Mouse (Mus musculus): Measurements from ENCODE around the gene Trp73. TPM values are rescaled to one million over a fixed set of nuclear protein-coding genes. Genes with fewer than 3 reads are reported as not detected.
A peak's percentile ranks its signal among the peaks of the same experiment; 100 is the strongest.

Gene Trp73
- total RNA-seq, 2 experiments from 2014 or later: not detected

DNA sequence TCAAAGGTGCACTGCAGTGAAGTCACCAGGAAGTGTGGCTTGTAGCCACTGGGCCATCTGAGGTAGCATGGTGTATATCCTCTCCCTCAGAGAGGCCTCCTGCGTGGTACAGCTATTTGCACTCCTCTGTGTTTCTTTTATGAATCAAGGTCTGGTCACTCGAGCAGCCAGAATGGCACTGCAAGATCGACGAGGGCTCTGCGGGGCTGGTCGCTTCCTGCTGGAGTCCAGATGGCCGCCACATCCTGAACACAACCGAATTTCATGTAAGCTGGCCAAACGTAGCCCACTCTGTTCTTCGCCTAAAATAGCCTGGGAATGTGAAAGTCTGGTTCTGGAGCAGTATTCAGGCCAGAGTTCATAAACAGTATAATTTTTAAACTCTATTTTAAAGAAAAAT, 6.3 kb upstream of the Trp73 start:
- ATAC-seq (replicated peaks; ENCODE audit: low FRiP score, low TSS enrichment, poor library complexity, severe bottlenecking): no peak

DNA sequence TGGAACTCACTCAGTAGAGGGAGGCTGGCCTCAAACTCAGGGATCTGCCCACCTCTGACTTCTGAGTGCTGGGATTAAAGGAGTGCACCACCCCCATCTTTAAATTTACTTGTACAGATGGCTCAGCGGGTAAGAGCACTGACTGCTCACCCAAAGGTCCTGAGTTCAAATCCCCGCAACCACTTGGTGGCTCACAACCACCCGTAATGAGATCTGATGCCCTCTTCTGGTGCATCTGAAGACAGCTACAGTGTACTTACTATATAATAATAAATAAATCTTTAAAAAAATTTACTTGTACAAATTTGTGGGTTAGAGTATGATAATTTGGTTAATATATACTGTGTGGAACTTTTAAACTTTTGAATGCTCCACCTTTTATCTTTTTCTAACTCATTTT, 4.7 kb upstream of the Trp73 start:
- no peak for ATAC-seq (replicated peaks; ENCODE audit: low FRiP score, low TSS enrichment, poor library complexity, severe bottlenecking)

DNA sequence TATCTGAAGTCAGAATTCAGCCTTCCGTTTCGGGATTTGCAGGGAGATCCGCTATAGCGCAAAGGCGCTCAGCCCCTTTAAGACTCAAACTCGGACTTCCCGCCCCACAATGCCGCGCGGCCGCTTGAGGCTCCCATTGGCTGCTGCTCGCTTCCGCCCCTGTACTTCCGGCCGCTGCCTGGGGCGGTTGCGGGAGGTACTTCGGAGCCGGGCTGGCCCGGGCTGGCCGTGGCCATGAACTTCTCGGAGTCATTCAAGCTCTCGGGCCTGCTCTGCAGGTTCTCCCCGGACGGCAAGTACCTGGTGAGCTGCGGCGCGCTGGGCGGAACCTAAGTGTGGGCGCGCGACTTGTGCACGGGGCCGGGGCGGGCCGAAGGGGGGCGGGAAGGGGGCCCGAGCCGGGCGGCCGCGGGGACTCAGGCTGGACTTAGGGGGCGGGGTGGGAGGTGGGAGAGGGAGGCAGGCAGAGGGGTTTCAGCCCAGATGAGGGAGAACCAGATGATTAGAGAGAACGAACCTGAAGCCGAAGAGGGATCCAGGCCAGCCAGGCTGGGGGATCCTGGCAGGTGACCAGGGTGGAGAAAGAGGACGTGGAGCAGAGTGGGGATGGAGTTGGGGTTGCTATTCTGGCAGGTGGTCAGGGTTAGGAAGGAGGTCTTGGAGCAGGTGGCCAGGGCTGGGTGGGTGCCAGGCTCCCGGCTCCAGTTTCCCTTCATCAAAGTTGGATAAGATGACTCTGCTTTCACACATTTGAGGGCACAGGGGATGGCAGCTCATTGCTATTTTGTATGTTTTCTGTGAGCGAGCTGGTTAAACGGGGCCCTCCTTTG, 2.4 kb upstream of the Trp73 start, which contains the start of gene Wrap73:
Gene Wrap73 (plus strand): TSS at position 162 of the 830 bp plus-strand sequence.
- ATAC-seq (replicated peaks; ENCODE audit: low FRiP score, low TSS enrichment, poor library complexity, severe bottlenecking): peak; percentile 98

DNA sequence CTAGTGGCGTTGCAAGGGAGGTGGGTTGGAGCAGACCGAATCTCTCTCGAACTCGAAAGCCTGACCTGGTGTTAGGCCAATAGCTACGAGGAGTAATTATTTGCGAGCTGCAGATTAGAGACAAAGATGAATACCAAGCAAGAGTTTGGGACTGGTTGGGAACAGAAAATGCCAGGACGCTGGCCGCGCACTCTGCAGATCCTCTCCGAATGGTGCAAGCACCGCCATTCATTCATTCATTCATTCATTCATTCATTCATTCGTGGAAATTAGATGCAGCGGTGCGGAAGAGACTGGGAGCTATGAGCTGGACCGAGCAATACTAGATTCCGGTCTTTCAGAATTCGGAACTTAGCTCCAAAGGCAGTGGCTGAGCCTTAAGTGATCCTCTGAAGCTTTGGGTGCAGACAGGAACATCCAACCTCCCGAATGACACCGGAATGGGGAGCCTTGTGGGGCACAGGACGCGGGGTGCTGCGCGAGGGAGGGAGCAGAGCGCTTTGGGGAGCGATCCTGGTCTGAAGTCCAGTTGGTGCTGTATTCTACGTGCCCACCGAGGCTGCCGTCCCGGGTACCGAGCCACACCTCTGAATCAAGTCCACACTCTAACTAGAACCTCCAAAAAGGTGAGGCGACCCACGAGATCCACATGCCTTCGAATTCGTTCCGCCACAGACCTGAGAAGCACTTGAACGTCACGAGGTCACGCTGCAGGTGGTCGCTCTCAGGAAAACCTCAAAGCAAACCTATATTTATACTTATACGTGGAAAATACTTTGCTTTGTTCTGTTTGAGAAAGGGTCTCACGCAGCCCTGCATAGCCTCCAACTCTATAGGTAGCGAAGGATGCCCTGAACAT, 1.2 kb upstream of the Trp73 start:
- no peak for ATAC-seq (replicated peaks; ENCODE audit: low FRiP score, low TSS enrichment, poor library complexity, severe bottlenecking)

DNA sequence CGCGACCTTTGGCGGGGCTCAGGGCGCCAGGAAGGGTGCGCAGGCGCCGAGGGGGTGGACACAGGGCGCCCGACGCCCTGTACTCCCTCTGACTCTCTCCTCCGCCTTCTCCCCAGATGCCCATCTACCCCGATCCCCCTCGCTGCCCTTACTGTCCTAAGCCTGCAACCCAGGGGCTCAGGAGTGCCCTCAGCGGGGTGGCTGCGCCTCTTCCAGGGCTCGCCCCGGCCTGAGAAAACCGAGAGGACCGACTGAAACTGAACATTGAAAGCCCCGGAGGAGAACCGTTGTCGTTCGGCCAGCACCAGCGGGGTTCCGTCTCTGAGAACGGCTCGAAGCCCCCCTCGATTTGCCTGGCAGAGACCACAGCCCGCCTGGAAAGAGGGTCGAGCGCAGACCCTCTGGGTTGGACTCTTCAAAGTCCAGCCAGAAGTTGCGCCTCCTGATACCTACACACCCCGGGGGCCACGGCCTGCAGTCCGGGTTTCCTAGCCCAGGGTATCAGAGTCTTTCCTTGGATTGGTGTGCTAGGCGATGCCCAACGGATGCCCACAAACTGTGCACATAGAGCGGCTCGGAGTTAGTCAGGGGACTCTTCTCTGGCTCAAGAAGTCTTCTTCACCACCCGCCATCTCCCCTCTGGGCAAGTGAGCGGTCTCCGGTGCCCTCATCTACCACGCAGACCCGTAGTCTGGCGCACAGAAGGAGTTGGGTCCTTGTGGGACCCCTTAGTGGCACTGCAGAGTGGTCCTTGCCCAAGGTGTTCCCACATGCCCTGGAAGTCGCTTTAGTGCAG, 403 bp upstream of the Trp73 start:
- ATAC-seq (replicated peaks; ENCODE audit: low FRiP score, low TSS enrichment, poor library complexity, severe bottlenecking): no peak

DNA sequence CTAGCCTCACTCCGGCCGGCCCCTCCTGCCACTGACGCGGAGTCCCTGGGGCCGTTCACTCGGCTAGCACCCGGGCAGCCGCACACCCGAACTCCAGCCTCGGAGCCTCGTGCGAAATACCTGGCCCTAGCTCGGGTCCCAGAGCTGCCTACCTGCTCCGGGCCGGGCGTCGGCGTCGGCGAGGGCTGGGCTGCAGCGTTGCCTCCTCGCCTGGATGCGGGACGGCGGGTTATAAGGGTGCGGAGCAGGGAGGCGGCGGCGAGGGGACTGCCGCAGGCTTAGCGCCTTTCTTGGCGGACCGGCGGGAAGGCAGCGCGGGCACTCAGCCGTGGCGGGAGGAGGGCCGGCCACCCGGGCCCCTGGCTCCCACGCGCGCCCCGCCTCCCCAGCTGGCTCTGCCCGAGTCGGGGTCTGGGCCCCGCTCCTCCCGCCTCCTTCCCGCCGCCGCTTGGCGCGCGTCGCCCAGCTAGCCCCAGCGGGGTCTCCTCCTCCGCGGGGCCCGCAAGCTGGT, 282 bp downstream of the Trp73 start:
- no peak for ATAC-seq (replicated peaks; ENCODE audit: low FRiP score, low TSS enrichment, poor library complexity, severe bottlenecking)

DNA sequence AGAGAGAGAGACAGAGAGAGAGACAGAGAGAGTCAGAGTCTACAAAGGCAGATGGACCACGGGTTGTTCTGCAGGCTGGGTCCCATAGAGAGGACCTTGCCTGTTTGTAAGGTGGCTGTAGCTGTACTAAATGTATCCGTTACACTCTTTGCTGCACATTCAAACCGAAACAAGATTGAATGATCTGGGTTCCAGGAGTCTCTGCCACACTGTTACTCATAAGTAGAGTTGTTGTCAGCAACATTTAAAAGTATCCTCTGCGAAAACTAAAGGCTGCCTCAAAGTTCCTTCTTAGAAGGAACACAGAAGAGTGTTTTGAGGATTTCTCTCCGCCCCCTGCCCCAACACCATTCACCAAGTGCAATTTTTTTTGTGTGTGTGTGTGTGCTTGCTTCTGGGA, 2.9 kb downstream of the Trp73 start:
- ATAC-seq (replicated peaks; ENCODE audit: low FRiP score, low TSS enrichment, poor library complexity, severe bottlenecking): no peak

DNA sequence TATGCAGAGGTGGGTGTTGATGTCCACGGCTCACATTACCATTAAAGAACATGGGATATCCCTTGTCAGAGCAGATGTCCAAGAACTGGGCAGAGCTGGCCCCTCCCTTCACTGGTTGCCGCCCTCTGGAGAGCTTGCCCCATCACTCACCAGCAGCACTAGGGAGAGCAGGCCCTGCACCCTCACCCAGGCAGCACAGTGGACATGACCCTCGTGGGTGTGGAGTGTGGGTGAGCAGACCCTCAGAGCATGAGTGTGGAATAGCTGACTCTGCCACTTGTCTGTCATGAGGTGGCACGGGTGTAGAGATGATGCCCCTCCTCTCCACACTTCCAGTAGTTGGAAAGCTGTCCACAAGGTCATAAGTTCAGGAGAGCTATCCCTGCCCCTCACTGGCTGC, 5.2 kb downstream of the Trp73 start:
- ATAC-seq (replicated peaks; ENCODE audit: low FRiP score, low TSS enrichment, poor library complexity, severe bottlenecking): no peak

DNA sequence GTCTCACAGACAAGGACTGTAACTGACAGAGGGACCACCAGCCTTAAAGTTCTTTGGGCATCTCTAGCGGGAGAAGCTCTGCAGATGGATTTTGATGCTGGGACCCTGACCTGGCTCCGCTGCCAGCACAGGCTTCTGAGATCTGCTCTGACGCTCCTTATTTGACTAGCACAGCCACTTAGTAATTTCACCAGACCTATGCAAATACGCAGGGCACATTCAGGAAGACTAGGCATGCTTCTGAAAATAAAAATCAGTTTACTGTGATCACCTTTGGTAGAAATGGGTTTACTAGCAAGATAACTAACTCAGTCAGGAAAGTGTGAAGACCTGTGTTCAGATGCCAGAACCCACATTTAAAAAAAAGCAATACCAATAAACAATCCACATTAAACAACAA, 8.1 kb downstream of the Trp73 start:
- no peak for ATAC-seq (replicated peaks; ENCODE audit: low FRiP score, low TSS enrichment, poor library complexity, severe bottlenecking)

DNA sequence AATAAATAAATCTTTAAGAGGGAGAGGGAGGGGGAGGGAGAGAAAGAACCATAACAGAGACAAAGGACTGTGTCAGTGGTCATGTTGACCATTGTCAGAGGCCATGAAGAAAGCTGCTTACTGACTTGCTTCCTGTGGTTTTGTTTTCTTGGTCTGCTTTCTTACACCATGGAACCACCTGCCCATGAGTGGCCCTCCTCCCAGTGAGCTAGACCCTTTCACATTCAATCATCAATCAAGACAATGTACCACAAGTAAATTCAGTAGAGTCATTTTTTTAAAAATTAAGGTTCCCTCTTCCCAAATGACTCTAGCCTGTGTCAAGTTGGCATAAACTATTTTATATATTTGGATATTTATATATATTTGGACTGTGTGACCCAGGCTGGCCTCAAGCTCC, 10.1 kb downstream of the Trp73 start:
- no peak for ATAC-seq (replicated peaks; ENCODE audit: low FRiP score, low TSS enrichment, poor library complexity, severe bottlenecking)

DNA sequence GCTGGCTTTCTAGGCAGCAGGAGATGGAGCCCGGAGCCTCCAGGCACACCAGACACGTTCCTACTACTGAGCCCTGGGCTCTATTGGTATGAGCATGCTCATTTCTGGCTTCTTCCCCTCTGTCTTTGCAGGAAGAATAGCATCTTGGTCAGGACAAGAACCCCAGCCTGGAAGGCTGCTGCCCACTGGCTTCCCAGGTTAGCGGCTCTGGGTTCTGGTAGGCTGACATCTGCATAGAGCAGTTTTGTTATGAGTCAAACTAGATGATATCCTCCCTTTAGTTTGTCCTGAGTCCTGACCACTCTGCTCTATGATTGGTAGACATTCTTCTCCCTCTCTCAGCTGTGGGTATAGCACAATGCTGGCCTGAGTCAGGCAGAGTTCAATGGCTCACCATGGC, 12.7 kb downstream of the Trp73 start:
- no peak for ATAC-seq (replicated peaks; ENCODE audit: low FRiP score, low TSS enrichment, poor library complexity, severe bottlenecking)

DNA sequence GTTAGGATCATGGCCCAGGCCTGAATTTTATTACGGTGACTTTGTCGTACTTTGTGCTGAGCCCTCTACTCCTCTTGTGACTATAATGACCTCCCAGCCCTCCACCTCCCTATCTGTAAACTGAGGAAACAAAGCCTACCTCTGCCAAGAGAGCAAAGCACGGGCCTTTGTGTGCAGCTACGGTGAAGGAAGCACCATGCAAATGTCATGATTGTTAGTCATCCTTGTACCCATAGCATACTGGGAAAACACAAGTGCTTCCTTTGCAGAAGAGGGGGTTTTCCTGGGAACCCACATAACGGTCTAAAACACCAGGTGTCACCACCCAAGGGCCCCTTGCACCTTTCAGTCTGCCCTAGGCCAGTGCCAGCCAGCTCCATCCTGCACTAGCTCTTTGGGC, 14.8 kb downstream of the Trp73 start:
- no peak for ATAC-seq (replicated peaks; ENCODE audit: low FRiP score, low TSS enrichment, poor library complexity, severe bottlenecking)

DNA sequence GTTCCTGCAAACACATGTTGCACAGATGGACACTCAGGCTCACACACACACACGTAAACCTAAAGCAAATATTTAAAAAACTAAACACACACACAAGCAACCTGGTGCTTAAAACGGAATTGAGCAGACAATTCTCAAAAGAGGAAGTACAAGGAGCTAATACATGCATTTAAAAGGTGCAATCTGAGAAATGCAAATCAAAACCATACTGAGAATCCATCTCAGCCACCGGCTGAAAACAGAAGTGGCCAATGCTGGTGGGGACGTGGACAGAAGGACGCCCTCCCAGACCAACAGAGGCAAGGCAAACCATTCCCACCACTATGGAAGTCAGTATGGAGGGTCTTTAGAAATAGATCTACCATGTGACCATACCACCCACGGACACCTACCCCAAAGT, 16.5 kb downstream of the Trp73 start:
- no peak for ATAC-seq (replicated peaks; ENCODE audit: low FRiP score, low TSS enrichment, poor library complexity, severe bottlenecking)

DNA sequence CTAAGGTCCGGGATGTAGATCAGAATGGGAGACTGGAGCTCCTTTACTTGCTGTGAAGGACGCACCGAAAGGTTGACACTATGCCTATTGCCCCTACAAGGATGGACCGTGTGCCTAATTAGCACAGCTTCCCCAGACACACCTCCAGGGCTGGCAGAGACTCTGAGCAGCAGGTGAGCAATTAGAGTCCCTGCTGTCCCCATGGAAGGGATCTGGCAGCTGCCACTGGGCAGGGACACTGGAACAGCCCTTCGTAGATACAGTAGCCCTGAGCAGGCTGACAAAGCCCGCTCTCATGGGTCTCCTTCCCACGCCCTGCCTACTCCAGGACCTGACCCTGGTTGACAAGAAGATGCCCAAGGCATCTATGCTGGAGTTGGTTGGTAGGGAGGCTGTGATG, 17.6 kb downstream of the Trp73 start:
- peak; percentile 15; the same call in 1 of the 2 replicates for ATAC-seq (replicated peaks; ENCODE audit: low FRiP score, low TSS enrichment, poor library complexity, severe bottlenecking)

DNA sequence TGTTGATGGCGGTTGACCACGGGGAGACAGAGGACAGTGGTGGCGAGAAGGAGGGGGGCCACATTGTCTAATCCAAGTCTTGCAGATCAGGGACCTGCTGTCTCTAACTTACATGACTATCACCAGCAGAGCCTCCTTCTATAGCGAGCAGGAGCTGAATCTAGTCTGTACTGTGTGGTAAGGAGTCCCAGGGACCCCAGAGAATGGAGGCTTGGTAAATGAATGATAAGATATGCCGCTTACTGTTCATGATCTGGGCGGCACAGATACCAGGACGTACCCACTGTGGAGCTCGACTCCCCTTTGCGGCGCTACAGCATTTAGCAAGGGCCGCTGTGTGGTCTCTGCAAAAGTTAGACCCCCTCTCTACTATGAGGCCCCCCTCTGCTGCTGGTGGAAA, 18.2 kb downstream of the Trp73 start:
- peak; percentile 84 for ATAC-seq (replicated peaks; ENCODE audit: low FRiP score, low TSS enrichment, poor library complexity, severe bottlenecking)

DNA sequence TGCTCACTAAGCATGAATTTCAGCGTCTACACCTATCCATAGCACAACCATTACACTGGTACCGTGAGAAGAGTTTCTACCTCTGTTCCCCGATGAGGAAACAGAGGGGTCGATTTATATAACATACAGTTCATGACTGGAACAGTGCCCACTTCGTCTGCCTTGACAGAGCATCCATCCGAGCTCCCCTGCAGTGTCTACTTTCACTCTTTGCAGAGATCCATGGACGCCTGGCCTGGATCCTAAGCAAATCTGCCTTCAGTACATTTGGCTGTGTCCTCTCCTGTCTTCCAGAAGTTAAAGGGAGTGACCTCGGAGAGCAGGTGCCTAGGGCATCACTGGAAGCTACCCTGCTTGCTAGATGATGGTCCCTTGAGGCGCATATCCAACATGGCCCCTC, 20.8 kb downstream of the Trp73 start:
- no peak for ATAC-seq (replicated peaks; ENCODE audit: low FRiP score, low TSS enrichment, poor library complexity, severe bottlenecking)

DNA sequence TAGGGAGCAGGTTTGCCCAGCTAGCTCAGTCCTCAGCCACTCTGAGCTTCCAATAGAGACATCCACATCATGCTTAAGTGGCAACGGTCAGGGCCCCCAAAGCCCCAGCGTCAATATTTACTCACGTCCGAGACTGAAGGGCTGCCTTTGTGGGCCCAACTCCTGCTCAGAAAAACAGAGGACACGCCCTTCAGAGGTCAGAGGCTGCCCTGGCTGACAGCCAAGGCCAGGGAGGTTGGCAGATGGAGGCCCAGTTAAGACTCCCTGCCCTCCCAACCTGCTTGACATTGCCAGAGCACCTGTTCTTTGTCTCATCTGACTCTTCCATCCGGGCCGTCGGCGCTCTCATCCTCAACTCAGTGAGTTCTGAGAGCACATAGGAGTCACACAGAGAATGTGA, 21.2 kb downstream of the Trp73 start:
- peak; percentile 53 for ATAC-seq (replicated peaks; ENCODE audit: low FRiP score, low TSS enrichment, poor library complexity, severe bottlenecking)

DNA sequence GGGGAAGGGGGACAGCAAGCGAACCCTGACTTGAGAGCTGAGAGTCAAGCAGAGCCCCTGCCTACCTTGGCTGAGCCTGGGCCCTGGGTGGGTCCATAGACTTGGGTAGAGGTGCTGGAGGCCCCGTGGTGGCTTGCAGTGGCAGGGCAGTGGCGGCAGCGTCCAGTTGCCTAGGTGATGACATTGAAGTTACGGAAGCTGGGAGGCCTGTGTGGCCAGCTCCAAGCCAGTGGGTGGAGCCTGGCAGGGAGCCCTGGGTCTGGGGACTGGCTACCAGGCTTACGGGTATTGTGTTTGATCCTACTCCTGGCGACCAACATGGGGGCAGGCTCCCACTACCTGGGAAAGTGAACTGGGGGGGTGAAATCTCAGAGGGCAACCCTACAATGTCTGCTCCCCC, 23.6 kb downstream of the Trp73 start:
- no peak for ATAC-seq (replicated peaks; ENCODE audit: low FRiP score, low TSS enrichment, poor library complexity, severe bottlenecking)

DNA sequence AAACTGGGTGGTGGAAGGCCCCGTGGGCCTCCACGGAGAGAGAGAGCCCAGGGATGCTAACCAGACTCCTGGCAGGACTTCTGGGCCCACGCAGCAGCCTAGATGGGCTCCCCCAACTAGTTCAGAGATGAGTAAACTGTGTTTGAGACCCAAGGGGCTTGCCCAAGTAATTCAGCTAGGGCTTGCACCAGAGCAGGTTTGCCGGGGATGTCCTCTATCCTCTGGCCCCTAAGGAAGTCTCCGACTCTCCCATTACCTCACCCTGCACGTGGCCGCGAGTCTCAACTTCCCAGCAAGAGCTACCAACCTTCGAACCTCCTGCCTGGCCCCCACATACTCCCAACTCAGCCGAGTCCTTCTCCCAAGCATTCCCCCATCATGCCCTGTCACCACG, 30.2 kb downstream of the Trp73 start:
- no peak for ATAC-seq (replicated peaks; ENCODE audit: low FRiP score, low TSS enrichment, poor library complexity, severe bottlenecking)
